Mouse (Mus musculus): Measurements from ENCODE around the gene Syngr4. TPM values are rescaled to one million over a fixed set of nuclear protein-coding genes. Genes with fewer than 3 reads are reported as not detected.

Syngr4 gene
- total RNA-seq (2023): not detected

DNA sequence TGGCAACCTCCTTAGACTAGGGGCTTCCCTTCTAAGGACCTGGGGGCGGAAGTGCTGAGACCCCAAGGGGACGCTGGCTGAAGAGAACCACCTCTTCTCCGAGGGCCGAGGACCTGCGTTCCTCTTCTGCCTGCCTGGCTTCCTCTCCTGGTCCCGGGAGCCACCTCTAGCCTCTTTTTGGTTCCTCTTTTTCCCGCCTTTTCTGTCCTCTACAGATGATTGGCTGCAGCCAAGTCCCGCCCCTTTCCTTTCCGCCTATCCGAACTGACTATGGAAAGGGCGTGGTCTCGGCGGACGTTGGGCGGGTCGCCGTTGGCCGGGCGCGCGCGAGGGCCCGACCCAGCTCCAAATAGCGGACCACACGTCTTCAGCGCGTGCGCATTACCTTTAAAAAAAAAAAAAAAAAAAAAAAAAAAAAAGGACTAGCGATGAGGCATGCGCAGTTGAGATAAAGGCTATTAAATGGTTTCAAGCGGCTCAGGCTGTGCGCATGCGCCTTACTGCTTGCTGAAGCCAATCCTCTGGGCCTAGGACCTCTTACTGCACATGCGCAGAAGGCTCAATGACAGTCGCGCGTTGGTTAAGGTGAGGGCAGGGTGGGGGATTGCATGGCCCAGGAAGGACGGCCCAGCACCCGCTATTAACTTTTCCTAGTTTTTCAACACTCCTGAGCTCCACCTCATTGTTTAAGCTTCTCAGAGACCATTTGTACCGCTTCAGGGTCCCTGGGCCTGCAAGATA is at the start of gene Syngr4, which contains the start of gene Tmem143:
Syngr4 (minus strand) TSS at position 198 of the 741 bp plus-strand sequence.
Tmem143 (plus strand) TSS at position 425 of the 741 bp plus-strand sequence.

DNA sequence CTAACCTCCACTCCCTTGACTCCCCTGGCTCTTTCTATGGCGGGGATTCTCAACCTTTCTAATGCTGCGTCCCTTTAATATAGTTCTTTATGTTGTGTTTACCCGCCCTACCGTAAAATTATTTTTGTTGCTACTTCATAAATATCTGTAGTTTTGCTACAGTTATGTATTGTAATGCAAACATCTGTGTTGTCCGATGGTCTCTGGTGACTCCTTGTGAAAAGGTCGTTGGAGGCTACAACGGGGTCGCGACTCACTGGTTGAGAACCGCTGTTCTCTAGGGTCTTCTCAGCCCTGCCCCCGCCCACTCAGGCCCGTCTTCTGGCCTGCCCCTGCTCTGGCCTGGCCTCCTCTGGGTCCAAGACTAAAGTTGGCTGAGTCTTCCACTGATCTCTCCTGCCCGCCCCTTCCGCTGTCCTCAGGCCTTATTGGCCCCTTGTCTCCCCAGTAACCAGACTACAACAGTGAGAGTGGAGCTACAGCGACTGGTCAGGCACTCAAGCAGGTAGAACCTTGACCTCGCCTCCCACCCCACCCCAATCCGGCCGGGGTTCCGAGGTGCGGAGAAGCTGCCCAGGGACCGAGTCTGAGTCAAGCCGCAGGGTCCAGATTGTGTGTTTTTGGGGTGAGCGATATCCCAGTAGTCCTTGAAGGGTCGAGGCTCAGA is 27.4 kb upstream of the Syngr4 start, which contains the start of gene Ccdc114:
Ccdc114 (plus strand) TSS at position 311 of the 667 bp plus-strand sequence.

DNA sequence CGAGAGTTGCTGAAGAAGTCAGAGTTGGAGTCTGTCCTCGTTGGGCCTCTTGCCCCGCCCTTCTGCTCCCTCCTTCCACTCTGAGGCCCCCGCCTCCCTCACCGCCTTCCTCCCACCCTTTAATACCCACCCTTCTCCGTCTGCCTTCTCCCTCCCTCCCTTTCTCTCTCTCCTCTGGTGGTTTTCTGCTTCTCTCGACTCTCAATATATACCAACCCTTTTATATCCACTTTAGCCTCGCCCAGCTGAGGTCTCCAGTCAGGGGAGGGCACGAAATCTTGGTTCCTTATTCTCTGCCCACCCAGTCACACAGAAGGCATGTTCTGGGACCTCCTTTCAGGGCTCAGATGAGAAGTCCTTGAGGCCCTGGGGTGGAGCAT is 24.7 kb upstream of the Syngr4 start, which contains the start of gene Emp3:
Emp3 (minus strand) TSS at position 163 of the 380 bp plus-strand sequence.

DNA sequence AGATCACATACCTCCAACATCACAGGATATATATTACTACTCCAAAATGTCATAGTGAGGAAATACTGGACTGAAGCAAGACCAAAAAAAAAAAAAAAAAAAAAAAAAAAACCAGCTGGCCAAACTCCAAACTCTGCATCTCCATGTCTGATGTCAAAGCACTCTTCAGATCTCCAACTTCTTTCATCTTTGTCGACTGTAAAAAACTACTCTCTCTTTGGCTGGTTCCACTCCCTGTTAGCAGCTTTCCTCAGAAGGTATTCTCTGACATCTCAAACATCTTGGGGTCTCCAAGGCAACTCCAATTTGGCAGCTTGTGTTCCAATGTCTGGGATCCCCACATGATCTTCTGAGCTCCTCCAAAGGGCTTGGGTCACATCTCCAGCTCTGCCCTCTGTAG is 18.2 kb downstream of the Syngr4 start, which contains the start of gene Grin2d:
Grin2d (minus strand) TSS at position 101 of the 400 bp plus-strand sequence.

DNA sequence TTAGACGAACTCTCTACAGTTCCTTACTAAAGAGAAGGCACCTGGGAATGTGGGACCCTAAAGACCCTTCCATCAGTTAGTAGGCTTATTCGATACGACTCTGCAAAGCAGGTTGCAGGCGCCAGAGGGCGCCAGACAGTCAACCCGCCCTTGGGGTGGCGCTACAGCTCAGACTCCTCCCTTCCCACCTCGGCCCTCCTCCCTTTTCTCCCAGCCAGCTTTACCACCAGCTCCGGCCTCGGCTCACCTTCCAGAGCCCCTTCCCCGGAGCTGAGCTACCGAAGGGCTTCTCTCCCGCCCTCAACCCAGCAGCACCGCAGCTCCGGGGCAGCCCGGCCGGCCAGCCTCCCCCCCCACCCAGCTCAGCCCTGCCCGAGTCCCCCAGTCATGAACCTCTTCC is 23.9 kb downstream of the Syngr4 start, which contains the start of gene Kdelr1:
Kdelr1 (plus strand) TSS at position 149 of the 400 bp plus-strand sequence.

Other genes with a start within 250 kb of the Syngr4 start
- gene Fut2, start 230.3 kb downstream of the Syngr4 start, total RNA-seq (2023): not detected
- gene Ntn5, start 212.7 kb downstream of the Syngr4 start, total RNA-seq (2023): not detected
- gene Sec1, start 202.3 kb downstream of the Syngr4 start, total RNA-seq (2023): not detected
- gene Car11, start 196.9 kb downstream of the Syngr4 start, total RNA-seq (2023): not detected
- gene Dbp, start 191.6 kb downstream of the Syngr4 start, total RNA-seq (2023): 10 to 100 TPM; 18.5 to 23.3 TPM
- gene Rpl18, start 181.3 kb downstream of the Syngr4 start, total RNA-seq (2023): 1,000 to 10,000 TPM; 1,959 to 2,082 TPM
- gene Sphk2, start 178.7 kb downstream of the Syngr4 start, total RNA-seq (2023): 10 to 100 TPM; 33.4 to 41.2 TPM
- gene Fam83e, start 175.5 kb downstream of the Syngr4 start, total RNA-seq (2023): under 1 TPM; 0.42 to 0.99 TPM
- gene Spaca4, start 170.9 kb downstream of the Syngr4 start, total RNA-seq (2023): not detected
- gene Lmtk3, start 113.0 kb downstream of the Syngr4 start, total RNA-seq (2023): under 1 TPM in 1 of 2 experiments, not detected in 1; 0.26 TPM
- gene Sult2b1, start 112.0 kb downstream of the Syngr4 start, total RNA-seq (2023): not detected
- 100 to 1,000 TPM; 108 to 146 TPM for gene Cyth2, start 82.1 kb downstream of the Syngr4 start, total RNA-seq (2023)
- 1 to 10 TPM; 2.3 to 3.3 TPM for gene Kcnj14, start 71.9 kb downstream of the Syngr4 start, total RNA-seq (2023)
- 10 to 100 TPM; 27.9 to 32.7 TPM for gene Grwd1, start 65.8 kb downstream of the Syngr4 start, total RNA-seq (2023)
- gene Kdelr1, start 23.9 kb downstream of the Syngr4 start, total RNA-seq (2023): 10 to 100 TPM; 60.0 to 71.8 TPM
- under 1 TPM; 0.38 to 0.47 TPM for gene Grin2d, start 18.3 kb downstream of the Syngr4 start, total RNA-seq (2023)
- 10 to 100 TPM in 1 of 2 experiments, 1 to 10 TPM in 1; 7.6 to 10.8 TPM for gene Tmem143, start 227 bp upstream of the Syngr4 start, total RNA-seq (2023)
- 100 to 1,000 TPM; 199 to 219 TPM for gene Emp3, start 24.7 kb upstream of the Syngr4 start, total RNA-seq (2023)
- 1 to 10 TPM; 6.3 TPM for gene Ccdc114, start 27.4 kb upstream of the Syngr4 start, total RNA-seq (2023)
- not detected for gene Abcc6, start 133.6 kb upstream of the Syngr4 start, total RNA-seq (2023)
- 10 to 100 TPM; 41.5 to 43.6 TPM for gene Nomo1, start 137.0 kb upstream of the Syngr4 start, total RNA-seq (2023)
- not detected for gene Kcnj11, start 204.1 kb upstream of the Syngr4 start, total RNA-seq (2023)

All from B cell, adult 67 days (primary cell).